Mouse (Mus musculus) macrophage (primary cell): ENCODE measurements at regions not wholly inside any gene's neighbourhood (a gene's known extent, or its start where the extent isn't known, plus 50 kb on each side); places are given as distances from the start of the nearest gene placed in this dataset.

ENCODE experiments used
- H3K27ac ChIP-seq: fragments of 350-480 bp; formaldehyde crosslinking; 2 replicates; pipeline ENCODE4 v1.9.0; 2021
- H3K36me3 ChIP-seq: fragments of 350-480 bp; formaldehyde crosslinking; 2 replicates; pipeline ENCODE4 v1.9.0; 2021; ENCODE audit errors: inconsistent target
- H3K4me3 ChIP-seq: fragments of 350-480 bp; formaldehyde crosslinking; 2 replicates; pipeline ENCODE4 v1.9.0; 2021; ENCODE audit errors: inconsistent target
- H3K79me2 ChIP-seq: fragments of 350-480 bp; formaldehyde crosslinking; 2 replicates; pipeline ENCODE4 v1.9.0; 2021; ENCODE audit errors: inconsistent target
- WGBS: methylation state at CpG from one replicate; pipeline ENCODE4 v1.1.7; 2026; ENCODE audit warnings: inconsistent platforms; ENCODE audit not compliant: missing documents; 5-methylcytosine and 5-hydroxymethylcytosine counted together

- Histone ChIP-seq H3K4me3 (no peak overlapping the region), H3K27ac (no peak overlapping the region), H3K79me2 (no peaks in the 10 kb centered on the region), H3K36me3 (no peaks in the 10 kb centered on the region)
- WGBS = 89% methylated on average over 10 of the region's 10 CpGs
These were observed 2252.8 kb upstream of the Gm7489 start for GRCm38 (mm10) chr15:51631881-51632280.

GRCm38 (mm10) chr15:51633068-51633467, 2251.6 kb upstream of the Gm7489 start:
- Histone ChIP-seq H3K36me3 (no peaks in the 10 kb centered on the region), H3K27ac (no peak overlapping the region), H3K79me2 (no peaks in the 10 kb centered on the region), H3K4me3 (no peak overlapping the region)
- WGBS = 89% methylated on average over 6 of the region's 6 CpGs

GRCm38 (mm10) chr15:51634726-51635125, 2250.0 kb upstream of the Gm7489 start:
- Histone ChIP-seq H3K27ac (no peak overlapping the region), H3K36me3 (no peaks in the 10 kb centered on the region), H3K4me3 (no peak overlapping the region), H3K79me2 (no peaks in the 10 kb centered on the region)
- 62% methylated on average over 7 of the region's 7 CpGs for WGBS

- no peak overlapping the region for H3K27ac ChIP-seq
- no peaks in the 10 kb centered on the region for H3K79me2 ChIP-seq
- H3K4me3 ChIP-seq = no peak overlapping the region
- H3K36me3 ChIP-seq = no peaks in the 10 kb centered on the region
- WGBS = 62% methylated on average over 21 of the region's 21 CpGs
These were observed 2249.4 kb upstream of the Gm7489 start for GRCm38 (mm10) chr15:51635129-51635920.

DNA sequence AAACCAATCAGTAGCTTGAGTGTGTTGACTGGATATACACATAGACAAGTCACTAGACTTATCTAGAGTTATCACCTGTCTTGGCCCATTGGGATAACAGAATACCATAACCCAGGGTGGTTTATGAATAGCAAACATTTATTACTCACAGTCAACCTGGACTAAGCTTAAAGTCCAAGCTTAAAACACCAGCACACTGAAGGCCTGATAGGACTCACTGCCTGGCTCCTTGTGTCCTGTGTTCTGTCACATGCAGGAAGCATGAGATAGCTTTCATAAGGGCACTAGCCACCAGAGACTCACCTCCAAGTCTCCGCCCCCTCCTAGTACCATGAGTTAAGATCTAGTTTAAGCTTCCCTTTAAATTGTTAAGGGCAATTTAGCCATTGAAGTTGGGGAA, 2247.1 kb upstream of the Gm7489 start:
- H3K36me3 ChIP-seq = no peaks in the 10 kb centered on the region
- H3K4me3 ChIP-seq = no peak overlapping the region
- no peaks in the 10 kb centered on the region for H3K79me2 ChIP-seq
- WGBS = 78% methylated on average over 1 of the region's 1 CpGs
- H3K27ac ChIP-seq = no peak overlapping the region

DNA sequence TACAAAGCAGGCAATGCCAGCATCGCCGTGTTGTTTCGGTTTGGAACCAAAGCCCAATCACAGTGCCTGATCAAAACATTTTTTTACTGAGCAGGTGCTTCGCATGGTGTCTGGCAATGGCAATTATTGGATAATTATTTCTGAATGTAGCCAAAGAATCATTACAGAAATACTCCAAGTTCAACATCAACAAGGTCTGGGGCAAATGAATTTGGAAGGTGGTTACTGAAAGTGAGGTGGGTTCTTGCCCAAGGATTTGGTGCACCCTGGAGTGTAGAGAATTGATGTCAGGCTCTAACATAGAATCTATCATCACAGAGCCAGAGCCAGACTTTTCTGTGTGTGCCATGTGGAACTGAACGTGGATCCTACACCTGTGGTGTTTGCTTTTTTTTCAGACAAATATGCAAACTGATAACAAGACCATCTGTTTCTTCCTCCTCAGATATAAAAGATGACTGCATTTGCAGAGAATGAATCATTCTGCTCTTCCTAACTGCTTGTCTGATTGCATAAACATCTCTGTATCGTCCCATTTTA, 2240.9 kb upstream of the Gm7489 start:
- Histone ChIP-seq H3K4me3 (no peak overlapping the region), H3K79me2 (no peaks in the 10 kb centered on the region), H3K36me3 (no peaks in the 10 kb centered on the region), H3K27ac (no peak overlapping the region)
- WGBS = 88% methylated on average over 6 of the region's 6 CpGs

- H3K36me3 ChIP-seq = no peaks in the 10 kb centered on the region
- no peak overlapping the region for H3K27ac ChIP-seq
- no peaks in the 10 kb centered on the region for H3K79me2 ChIP-seq
- H3K4me3 ChIP-seq = no peak overlapping the region
- 88% methylated on average over 2 of the region's 2 CpGs for WGBS
These were observed 2238.4 kb upstream of the Gm7489 start for GRCm38 (mm10) chr15:51646304-51646703.

DNA sequence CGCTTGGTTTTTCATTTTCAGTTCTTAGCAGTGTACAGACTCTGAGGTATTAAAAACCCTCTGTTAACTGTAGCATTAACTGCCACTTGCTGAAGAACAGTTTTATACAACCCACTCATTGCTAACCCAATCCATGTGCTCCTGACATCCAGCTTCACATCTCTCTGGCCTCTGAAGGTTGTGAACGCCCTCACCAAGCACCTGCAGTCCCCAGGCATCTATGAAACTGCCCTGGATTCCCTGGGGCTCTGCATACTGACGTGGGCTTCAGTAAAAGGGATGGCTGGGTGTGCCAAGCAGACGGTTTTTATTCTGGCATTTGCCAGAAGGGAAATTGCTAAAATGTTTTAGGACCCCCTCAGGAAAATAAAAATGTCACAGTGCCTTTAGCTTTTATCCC, 2232.2 kb upstream of the Gm7489 start:
- Histone ChIP-seq H3K79me2 (no peaks in the 10 kb centered on the region), H3K36me3 (no peaks in the 10 kb centered on the region), H3K4me3 (no peak overlapping the region), H3K27ac (no peak overlapping the region)
- WGBS = 70% methylated on average over 4 of the region's 4 CpGs

GRCm38 (mm10) chr15:51657621-51658020, 2227.1 kb upstream of the Gm7489 start:
- WGBS = 82% methylated on average over 1 of the region's 1 CpGs
- Histone ChIP-seq H3K4me3 (no peak overlapping the region), H3K36me3 (no peaks in the 10 kb centered on the region), H3K27ac (no peak overlapping the region), H3K79me2 (no peaks in the 10 kb centered on the region)

- Histone ChIP-seq H3K36me3 (no peaks in the 10 kb centered on the region), H3K4me3 (no peak overlapping the region), H3K27ac (no peak overlapping the region), H3K79me2 (no peaks in the 10 kb centered on the region)
- 94% methylated on average over 3 of the region's 3 CpGs for WGBS
These were observed 2216.4 kb upstream of the Gm7489 start for GRCm38 (mm10) chr15:51668340-51668739.

- 94% methylated on average over 18 of the region's 18 CpGs for WGBS
- Histone ChIP-seq H3K4me3 (no peak overlapping the region), H3K36me3 (no peaks in the 10 kb centered on the region)
These were observed 2212.9 kb upstream of the Gm7489 start for GRCm38 (mm10) chr15:51671667-51672372.

GRCm38 (mm10) chr15:51673483-51673882, 2211.2 kb upstream of the Gm7489 start:
- Histone ChIP-seq H3K27ac (no peak overlapping the region), H3K36me3 (no peaks in the 10 kb centered on the region), H3K79me2 (no peaks in the 10 kb centered on the region), H3K4me3 (no peak overlapping the region)
- WGBS = 45% methylated on average over 1 of the region's 1 CpGs

More at GRCm38 (mm10) chr15:51671667-51672372, 2212.9 kb upstream of the Gm7489 start:
- Histone ChIP-seq H3K27ac (no peak overlapping the region), H3K79me2 (no peaks in the 10 kb centered on the region)

DNA sequence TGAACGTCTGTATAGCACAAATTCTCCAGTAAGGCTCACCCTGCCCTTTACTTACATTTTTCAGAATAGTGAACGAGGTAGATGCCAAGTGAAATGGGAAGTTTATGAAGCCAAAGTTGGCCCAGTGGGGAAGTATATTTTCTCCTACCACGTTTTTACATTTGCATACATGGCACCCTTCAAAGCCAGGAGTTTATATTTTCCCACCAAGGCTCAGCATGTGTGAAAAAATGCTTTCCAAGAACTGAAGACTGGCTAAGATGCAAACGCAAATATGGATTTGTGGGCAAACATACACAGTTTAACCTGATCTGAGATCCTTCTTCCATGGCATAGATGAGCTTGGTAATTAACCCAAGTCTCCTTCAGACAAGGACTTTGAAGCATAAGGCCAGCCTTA, 2209.4 kb upstream of the Gm7489 start:
- WGBS = 68% methylated on average over 4 of the region's 4 CpGs
- Histone ChIP-seq H3K79me2 (no peaks in the 10 kb centered on the region), H3K27ac (no peak overlapping the region), H3K4me3 (no peak overlapping the region), H3K36me3 (no peaks in the 10 kb centered on the region)

GRCm38 (mm10) chr15:51676694-51677093, 2208.0 kb upstream of the Gm7489 start:
- H3K4me3 ChIP-seq = no peak overlapping the region
- H3K27ac ChIP-seq = no peak overlapping the region
- 95% methylated on average over 3 of the region's 3 CpGs for WGBS
- H3K79me2 ChIP-seq = no peaks in the 10 kb centered on the region
- H3K36me3 ChIP-seq = no peaks in the 10 kb centered on the region

DNA sequence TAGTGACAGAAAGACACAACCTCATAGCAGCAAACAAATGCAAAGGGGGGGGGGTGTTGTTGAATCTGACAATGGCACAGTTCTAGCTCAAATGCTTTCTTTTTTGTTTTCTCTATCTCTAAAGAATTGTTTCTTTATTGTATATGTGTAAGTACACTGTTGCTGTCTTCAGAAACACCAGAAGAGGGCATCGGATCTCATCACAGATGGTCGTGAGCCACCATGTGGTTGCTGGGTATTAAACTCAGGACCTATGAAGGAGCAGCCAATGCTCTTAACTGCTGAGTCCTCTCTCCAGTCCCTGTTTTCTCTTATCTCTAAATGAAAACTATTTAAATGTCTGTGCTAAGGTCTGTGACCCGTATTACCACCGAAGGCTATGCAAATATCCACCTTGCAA, 2207.4 kb upstream of the Gm7489 start:
- 85% methylated on average over 4 of the region's 4 CpGs for WGBS
- H3K36me3 ChIP-seq = no peaks in the 10 kb centered on the region
- no peak overlapping the region for H3K27ac ChIP-seq
- no peaks in the 10 kb centered on the region for H3K79me2 ChIP-seq
- no peak overlapping the region for H3K4me3 ChIP-seq
